Mouse (Mus musculus): ENCODE measurements around the gene Gnaq.

Gene Gnaq

DNA sequence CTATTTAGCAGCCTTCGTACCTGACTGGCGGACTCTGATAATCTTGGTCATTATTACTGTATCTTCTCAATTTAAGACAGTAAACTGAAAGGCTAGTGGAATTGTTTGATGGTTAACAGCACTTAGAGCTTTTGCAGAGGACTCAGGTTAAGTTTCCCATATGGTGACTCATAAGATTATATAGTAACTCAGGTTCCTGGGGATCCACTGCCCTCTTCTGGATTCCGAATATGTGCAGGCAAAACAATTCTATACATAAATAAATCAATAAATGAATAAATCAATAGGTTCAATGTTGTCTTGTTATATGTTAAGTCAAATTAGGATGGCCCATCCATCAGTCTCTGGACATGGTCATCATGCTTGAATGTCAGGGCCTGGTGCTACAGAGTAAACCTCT lies 191.6 kb downstream of the Gnaq start:
- DNase-seq = no peak

DNA sequence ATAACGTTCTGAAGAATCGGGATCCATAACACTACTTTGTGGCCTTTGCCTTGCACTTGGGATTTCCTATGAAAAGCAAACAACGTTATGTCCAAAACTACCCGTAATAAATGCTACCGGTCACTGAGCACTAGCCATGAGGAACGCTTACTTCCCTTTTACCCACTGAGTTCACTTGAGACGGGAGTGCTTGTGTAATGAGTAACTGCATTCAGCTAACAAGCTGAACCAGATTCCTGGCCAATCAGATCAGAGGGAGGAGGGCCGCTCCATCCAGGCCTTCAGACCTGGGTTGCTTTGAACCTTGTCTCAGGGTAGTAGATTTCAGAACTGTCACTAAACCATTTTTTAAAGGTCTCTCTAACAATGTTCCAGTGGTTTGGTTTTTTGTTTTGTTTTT lies 193.3 kb downstream of the Gnaq start:
- DNase-seq = peak; percentile 88

- no peak for DNase-seq
These were observed 194.9 kb downstream of the Gnaq start for GRCm38 (mm10) chr19:16327401-16328073.

DNA sequence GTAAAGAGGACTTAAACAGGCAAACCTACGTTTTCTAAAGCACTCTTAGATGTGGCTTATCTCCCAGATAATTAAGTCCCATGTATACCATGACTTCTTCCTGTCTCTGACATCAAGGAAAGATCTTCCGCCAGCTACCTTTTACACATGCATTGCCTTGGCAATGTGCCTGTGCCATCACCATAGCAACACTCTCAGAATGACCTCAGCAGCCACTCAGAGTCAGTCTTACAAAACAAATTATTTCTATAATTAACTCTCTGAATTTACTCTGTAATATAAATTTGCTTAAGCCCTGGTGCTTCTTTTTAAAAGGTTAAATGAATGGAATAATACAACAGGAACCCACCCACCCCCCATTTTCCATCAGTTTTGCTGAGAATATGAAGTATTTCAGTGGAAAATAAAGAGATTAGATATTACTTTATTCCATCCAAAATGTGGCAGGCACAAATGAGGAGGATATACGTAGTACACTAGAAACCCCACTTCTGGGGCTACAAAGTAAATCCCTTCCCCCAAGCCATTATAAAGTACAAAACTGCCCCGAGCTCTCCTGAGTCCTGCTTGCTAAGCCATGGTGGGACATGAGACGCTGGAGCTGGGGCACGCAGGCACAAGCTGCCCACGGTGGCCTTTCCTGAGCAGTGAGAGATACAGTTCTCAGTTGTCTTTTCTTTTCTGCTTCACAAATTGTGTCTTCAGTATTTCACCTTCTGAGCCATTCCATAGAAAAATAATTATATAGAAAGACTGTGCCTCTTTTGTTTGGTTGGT lies 195.6 kb downstream of the Gnaq start:
- DNase-seq = peak; percentile 77

DNA sequence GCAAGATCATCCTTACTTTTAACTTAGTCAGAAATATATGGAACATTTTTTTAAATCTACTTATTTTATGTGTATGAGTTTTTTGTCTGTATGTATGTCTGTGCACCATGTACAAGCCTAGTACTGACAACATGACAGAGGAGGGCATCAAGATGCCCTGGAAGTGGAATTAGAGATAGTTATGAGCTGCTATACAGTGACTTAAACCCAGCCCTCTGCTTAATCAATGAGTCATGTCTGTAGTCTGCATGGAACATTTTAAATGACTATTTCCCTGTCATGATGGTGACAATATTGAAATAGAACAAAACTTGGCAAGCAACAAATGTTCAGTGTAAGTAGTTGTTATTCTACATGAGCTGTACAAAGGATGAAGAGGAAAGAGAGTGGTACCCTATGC lies 196.4 kb downstream of the Gnaq start:
- no peak for DNase-seq

DNA sequence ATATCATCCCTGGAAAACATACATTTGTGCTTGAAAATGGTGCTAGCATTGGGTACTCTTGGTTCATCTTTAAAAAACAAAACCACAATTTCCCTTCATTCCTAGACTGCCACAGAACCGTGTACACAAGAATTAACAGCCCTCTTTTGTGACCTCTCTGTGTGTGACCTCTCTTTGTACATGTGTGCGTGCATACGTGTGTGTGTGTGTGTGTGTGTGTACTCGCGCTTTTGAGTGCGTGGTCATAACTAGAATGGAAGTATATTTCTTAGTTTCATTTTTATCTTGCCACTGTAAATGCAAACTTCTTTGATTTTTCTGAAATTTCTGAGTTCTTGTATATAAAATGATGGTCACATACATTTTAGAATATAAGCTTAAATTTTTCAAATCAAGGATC lies 197.0 kb downstream of the Gnaq start:
- no peak for DNase-seq

GRCm38 (mm10) chr19:16330161-16330560 lies 197.5 kb downstream of the Gnaq start:
- DNase-seq = no peak

DNA sequence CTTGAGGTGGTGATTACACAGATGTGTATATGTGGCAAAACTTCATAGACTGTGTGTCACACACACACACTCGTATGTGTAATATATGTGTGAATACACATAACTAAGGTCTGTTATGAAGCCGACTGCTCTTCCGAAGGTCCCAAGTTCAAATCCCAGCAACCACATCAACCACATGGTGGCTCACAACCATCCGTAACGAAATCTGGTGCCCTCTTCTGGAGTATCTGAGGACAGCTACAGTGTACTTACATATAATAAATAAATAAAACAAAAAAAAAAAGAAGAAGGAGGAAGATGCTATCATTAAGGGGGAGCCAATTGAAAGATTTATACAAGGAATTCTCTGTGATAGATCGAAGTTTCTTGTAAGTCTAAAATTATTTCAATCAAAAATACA lies 198.4 kb downstream of the Gnaq start:
- no peak for DNase-seq

- DNase-seq = no peak
These were observed 205.4 kb downstream of the Gnaq start for GRCm38 (mm10) chr19:16337866-16338530.

- DNase-seq = no peak
These were observed 207.4 kb downstream of the Gnaq start for GRCm38 (mm10) chr19:16339954-16340586.

GRCm38 (mm10) chr19:16342702-16343101 lies 210.1 kb downstream of the Gnaq start:
- no peak for DNase-seq

GRCm38 (mm10) chr19:16345516-16345915 lies 212.9 kb downstream of the Gnaq start:
- no peak for DNase-seq

GRCm38 (mm10) chr19:16347037-16347436 lies 214.4 kb downstream of the Gnaq start:
- DNase-seq = no peak

DNA sequence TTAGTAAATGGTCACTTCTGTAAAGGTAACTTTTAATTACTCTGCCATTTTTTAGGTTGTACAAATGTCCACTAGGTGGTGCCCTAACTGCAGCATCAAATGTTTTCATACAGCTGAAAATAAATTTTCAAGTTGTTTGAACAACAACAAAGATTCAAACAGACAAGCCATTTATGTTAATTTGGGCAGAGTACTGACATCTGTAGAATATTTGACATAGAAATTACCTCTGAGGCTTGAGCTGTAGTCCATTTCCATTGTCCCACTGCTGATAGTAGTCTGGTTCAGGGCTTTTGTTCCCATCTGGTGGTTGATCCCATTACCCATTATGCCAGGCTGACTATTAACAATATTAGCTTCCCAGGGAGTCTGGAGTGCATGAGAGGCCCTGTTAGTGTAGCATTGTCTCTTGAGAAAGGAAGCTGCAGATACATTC lies 221.1 kb downstream of the Gnaq start:
- DNase-seq = no peak

DNA sequence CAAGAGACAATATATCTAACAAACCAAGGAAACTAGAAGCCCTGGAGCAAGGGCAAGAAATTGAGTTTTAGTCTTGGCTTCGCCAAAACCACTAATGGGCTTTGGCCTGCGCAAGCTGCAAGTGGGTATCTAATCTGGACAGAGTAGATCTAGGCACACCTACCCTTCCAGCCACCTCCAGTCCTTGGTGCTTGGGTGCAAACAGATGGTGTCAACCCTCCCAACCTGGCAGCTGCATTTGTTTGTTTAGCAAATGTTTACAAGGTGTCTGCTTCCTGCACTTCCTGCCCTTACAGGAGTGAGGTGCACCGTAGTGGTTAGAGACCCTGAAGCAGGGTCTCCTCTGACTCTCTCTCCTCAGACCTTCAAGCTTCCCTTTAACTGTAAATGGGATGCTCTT lies 225.5 kb downstream of the Gnaq start:
- DNase-seq = no peak

DNA sequence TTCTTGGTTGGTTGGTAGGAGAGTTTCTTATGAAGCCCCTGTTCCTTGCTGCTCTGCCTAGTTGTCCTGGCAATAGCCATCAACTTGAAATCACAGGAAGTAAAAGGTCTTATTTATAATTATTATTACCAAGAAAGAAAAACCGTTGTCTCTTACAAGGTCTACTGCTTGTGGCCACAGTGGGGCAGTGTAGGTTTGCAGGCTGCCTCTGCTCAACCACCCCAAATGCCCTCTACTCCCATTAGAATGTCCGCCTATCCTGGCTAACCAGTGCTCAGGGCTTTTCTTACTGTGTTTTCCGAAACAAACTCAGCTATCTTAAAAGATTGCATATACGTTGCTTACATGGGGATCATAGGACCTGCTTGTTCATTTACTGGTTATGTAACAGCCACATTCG lies 226.3 kb downstream of the Gnaq start:
- peak; percentile 21 for DNase-seq

GRCm38 (mm10) chr19:16366465-16367063 lies 233.9 kb downstream of the Gnaq start:
- DNase-seq = no peak

- DNase-seq = no peak
These were observed 234.6 kb downstream of the Gnaq start for GRCm38 (mm10) chr19:16367218-16367617.

- no peak for DNase-seq
These were observed 239.0 kb downstream of the Gnaq start for GRCm38 (mm10) chr19:16371680-16372079.

- no peak for DNase-seq
These were observed 240.3 kb downstream of the Gnaq start for GRCm38 (mm10) chr19:16372752-16373486.

GRCm38 (mm10) chr19:16375881-16376280 lies 243.2 kb downstream of the Gnaq start:
- DNase-seq = no peak

DNA sequence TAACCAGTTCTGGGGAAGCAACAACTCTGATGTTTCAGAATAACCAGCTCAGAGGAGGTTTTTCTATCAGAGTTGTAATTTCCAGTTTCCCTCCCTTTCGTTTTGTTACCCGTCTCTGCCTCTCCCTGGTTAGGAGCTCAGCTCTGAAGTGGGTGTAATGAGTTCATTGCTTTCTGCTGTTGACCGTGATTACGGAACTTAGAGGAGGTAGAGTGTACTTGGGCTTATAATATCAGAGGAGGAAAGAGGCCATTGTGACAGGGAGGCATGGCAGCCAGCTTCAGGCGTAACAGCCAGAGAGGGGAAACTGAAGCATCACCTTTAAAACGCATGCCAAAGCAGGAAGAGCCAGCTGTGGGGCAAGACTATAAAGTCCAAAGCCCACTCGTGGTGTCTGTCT lies 245.9 kb downstream of the Gnaq start:
- DNase-seq = no peak
